Mouse (Mus musculus) embryonic fibroblast, embryonic 13.5 days (primary cell): Measurements from ENCODE around the gene Efnb2. TPM values are rescaled to one million over a fixed set of nuclear protein-coding genes. Genes with fewer than 3 reads are reported as not detected.

Source experiments
- H3K27ac ChIP-seq: 2 replicates; pipeline ENCODE4 v1.5.1; 2012; ENCODE audit warnings: low read length, control low read depth, inconsistent platforms; ENCODE audit not compliant: insufficient read depth
- H3K4me1 ChIP-seq: 2 replicates; pipeline ENCODE4 v1.6.1; 2011; ENCODE audit warnings: low read length; ENCODE audit not compliant: control insufficient read depth, insufficient read depth
- H3K4me3 ChIP-seq: 2 replicates; pipeline ENCODE4 v1.5.1; 2011; ENCODE audit warnings: mild to moderate bottlenecking, control low read depth, low read length; ENCODE audit not compliant: insufficient read depth
- CTCF ChIP-seq: IDR thresholded peaks from 2 replicates; pipeline ENCODE4 v1.5.1; 2011; ENCODE audit warnings: mild to moderate bottlenecking, control low read depth, low read length, moderate library complexity, borderline replicate concordance; ENCODE audit not compliant: insufficient read depth
- POLR2A ChIP-seq: IDR thresholded peaks from 2 replicates; pipeline ENCODE4 v1.6.1; 2011; ENCODE audit warnings: low read depth, mild to moderate bottlenecking, control low read depth, low read length, moderate library complexity
- polyA plus RNA-seq: library from polyadenylated mRNA; stranded (reverse); fragments of >200 nt; gene quantifications from 2 replicates; pipeline ENCODE4 v1.2.4, GENCODE M21; 2011; ENCODE audit warnings: low read depth; ENCODE audit not compliant: missing spikeins, insufficient read length

Efnb2 gene
- polyA plus RNA-seq, 1 experiment, result 57.2 TPM

- H3K27ac ChIP-seq, result no peak overlapping the region
- TF ChIP-seq CTCF (no peak), POLR2A (no peak)
- H3K4me1 ChIP-seq, result no peaks in the 10 kb centered on the region
- H3K4me3 ChIP-seq, result no peak overlapping the region
These were observed 84.8 kb downstream of the Efnb2 start for GRCm38 (mm10) chr8:8576286-8576685.

GRCm38 (mm10) chr8:8574521-8575499 is 86.2 kb downstream of the Efnb2 start:
- no peak for TF ChIP-seq POLR2A
- no peak for TF ChIP-seq CTCF
- H3K27ac ChIP-seq, result no peak overlapping the region

GRCm38 (mm10) chr8:8572272-8572671 is 88.8 kb downstream of the Efnb2 start:
- Histone ChIP-seq H3K27ac (no peak overlapping the region), H3K4me3 (no peak overlapping the region), H3K4me1 (no peaks in the 10 kb centered on the region)
- TF ChIP-seq POLR2A (no peak), CTCF (no peak)

More at GRCm38 (mm10) chr8:8574521-8575499, 86.2 kb downstream of the Efnb2 start:
- H3K4me3 ChIP-seq, result no peak overlapping the region
- no peaks in the 10 kb centered on the region for H3K4me1 ChIP-seq

- no peak overlapping the region for H3K4me3 ChIP-seq
These were observed 89.3 kb downstream of the Efnb2 start for GRCm38 (mm10) chr8:8571625-8572215.

GRCm38 (mm10) chr8:8569280-8569679 is 91.8 kb downstream of the Efnb2 start:
- Histone ChIP-seq H3K4me1 (no peaks in the 10 kb centered on the region), H3K27ac (no peak overlapping the region), H3K4me3 (no peak overlapping the region)
- TF ChIP-seq CTCF (no peak), POLR2A (no peak)

More at GRCm38 (mm10) chr8:8571625-8572215, 89.3 kb downstream of the Efnb2 start:
- no peaks in the 10 kb centered on the region for H3K4me1 ChIP-seq
- TF ChIP-seq CTCF (no peak), POLR2A (no peak)
- no peak overlapping the region for H3K27ac ChIP-seq

GRCm38 (mm10) chr8:8568215-8568773 is 92.7 kb downstream of the Efnb2 start:
- Histone ChIP-seq H3K27ac (no peak overlapping the region), H3K4me3 (no peak overlapping the region), H3K4me1 (no peaks in the 10 kb centered on the region)
- TF ChIP-seq CTCF (no peak), POLR2A (no peak)

Other genes with a start within 250 kb of the Efnb2 start
- 104 and 109 TPM in 2 replicates for gene Arglu1, start 29.3 kb upstream of the Efnb2 start, polyA plus RNA-seq